Mouse (Mus musculus): Measurements from ENCODE around the gene Rasgrf2.

DNA sequence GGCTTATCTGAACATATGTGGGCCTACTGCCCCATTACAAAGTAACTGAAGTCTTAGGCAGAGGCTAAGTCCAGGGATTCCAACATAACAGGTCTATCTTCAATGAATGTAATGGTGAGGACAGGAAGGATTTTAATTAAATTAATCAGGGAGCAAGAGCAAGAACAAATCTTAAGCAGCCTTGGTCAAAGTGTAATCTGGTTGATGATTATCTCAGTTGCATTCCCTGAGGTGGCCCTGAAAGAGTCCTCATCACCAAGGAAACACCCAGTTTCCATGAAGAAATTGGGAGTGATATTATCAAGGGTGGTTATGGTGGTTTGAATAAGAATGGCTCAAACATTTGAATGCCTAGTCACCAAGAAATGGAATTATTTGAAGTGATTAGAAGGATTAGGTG is 62.8 kb downstream of the Rasgrf2 start:
- no peak for TF ChIP-seq CTCF (IDR thresholded peaks at IDR 0.05; ENCODE audit: low read depth)
- TF ChIP-seq EP300 (IDR thresholded peaks at IDR 0.05; ENCODE audit: low read depth), result no peak
